Mouse (Mus musculus): ENCODE data around the gene Tdpoz5. TPM values are rescaled to one million over a fixed set of nuclear protein-coding genes. Genes with fewer than 3 reads are reported as not detected.
"Not testable (repeated sequence)": the region's sequence is repeated elsewhere in the genome, so short reads cannot be mapped to it uniquely, and the experiment has no call there.

Gene Tdpoz5
- polyA plus RNA-seq (2015; fragmentation: Nextera tagmentation; extraction: Ambion mirVana): not detected in 2 replicates

DNA sequence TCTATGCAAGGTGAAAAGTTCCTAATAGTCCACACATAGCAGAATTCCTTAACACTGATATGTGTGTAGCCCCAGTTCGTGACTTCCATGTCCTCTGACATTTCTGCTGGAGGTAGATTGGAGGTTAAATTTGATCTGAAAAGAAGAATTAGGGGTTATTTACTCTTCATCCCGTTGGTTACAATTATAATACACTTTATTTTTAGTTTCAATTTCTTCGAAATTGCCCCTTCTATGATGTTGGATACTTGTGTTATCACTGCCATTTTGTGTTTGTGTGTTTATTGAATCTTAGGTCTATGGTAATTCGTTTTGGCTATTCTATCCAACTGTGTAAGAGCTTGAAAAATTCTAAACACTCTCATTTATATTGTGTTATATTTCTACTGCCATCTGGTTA, at the start of gene Tdpoz5:
Gene Tdpoz5, minus strand, starts transcription at position 101 of the 400 bp plus-strand sequence.
- not testable (repeated sequence) for H3K4me1 ChIP-seq; H3K27ac ChIP-seq; H3K9me3 ChIP-seq; H3K4me3 ChIP-seq; H3K27me3 ChIP-seq; ATAC-seq (ENCODE audit: insufficient number of reproducible peaks, low FRiP score, low TSS enrichment, low read depth); H3K4me2 ChIP-seq; H3K36me3 ChIP-seq; H3K9ac ChIP-seq
- 78% methylated on average over 3 of the region's 4 CpGs for WGBS

DNA sequence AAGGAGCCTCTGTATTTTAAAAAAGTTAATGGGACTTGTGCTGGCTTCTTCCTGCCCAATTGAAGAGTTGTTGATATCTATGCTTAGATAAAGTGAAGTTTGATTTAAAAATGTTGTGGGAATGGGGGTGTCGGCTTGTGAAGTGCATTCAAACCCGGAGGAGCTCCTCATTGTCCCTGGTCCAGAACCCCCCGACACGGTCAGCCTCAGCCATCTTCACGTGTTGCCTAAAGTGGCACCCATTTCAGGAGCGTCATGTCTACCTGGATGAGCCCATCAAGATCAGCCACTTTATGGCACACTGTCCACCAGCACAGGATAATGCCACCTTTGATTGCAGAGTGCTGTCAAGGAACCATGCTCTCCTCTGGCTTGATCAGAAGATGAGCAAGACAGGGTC, 7.8 kb upstream of the Tdpoz5 start:
- H3K4me3 ChIP-seq; H3K4me1 ChIP-seq; H3K27me3 ChIP-seq; H3K9me3 ChIP-seq; H3K36me3 ChIP-seq; ATAC-seq (ENCODE audit: insufficient number of reproducible peaks, low FRiP score, low TSS enrichment, low read depth); H3K4me2 ChIP-seq; H3K27ac ChIP-seq; H3K9ac ChIP-seq: not testable (repeated sequence)
- WGBS: 97% methylated on average over 6 of the region's 6 CpGs

DNA sequence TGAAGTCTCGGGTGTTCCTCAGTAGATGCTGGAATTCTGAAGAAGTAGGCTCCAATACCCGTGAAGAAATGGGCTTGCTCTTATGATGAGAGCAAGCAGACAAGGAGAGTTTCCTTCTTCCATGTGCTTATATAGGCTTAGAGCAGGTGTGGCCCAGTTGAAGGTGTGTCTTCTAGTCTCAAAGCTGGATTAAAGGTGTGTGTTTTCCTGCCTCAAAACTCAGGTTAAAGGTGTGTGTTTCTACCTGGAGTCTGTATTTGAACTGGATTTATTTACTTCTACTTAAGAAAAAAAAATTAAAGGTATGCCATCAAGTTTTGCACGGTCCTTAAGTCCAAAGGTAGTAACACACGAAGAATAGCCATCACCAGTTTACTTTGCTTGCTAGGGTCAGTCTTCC, 17.7 kb downstream of the Tdpoz5 start, which contains the start of gene Gm9117:
Gene Gm9117, minus strand, starts transcription at position 101 of the 400 bp plus-strand sequence.
- not testable (repeated sequence) for H3K27ac ChIP-seq; H3K4me3 ChIP-seq; H3K4me1 ChIP-seq; H3K27me3 ChIP-seq; H3K9ac ChIP-seq; H3K9me3 ChIP-seq; ATAC-seq (ENCODE audit: insufficient number of reproducible peaks, low FRiP score, low TSS enrichment, low read depth); H3K4me2 ChIP-seq; H3K36me3 ChIP-seq
- 74% methylated on average over 4 of the region's 4 CpGs for whole genome bisulfite sequencing

DNA sequence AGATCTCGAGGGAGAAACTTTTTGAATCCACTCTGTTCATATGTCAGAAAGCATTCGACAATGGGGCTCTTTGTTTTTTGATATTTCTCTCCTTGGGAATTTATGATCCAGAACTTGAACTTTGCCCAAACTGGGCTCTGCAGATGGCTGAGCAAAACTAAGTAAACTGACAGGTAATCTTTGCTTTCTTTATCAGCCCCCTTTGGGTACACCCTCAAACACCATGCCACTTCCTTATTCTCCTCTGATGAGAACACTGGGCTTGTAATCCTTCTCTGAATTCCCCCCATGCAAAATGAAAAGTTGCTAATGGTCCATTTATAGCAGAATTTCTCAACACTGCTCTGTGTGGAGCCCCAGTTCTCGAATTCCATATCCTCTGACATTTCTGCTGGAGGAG, 22.7 kb downstream of the Tdpoz5 start:
- not testable (repeated sequence) for H3K9me3 ChIP-seq; H3K4me3 ChIP-seq; H3K9ac ChIP-seq; H3K4me2 ChIP-seq; H3K27me3 ChIP-seq; ATAC-seq (ENCODE audit: insufficient number of reproducible peaks, low FRiP score, low TSS enrichment, low read depth); H3K36me3 ChIP-seq; H3K27ac ChIP-seq; H3K4me1 ChIP-seq
- WGBS: no CpG with 5 or more reads among the region's 3 CpGs

Other genes starting within 250 kb of the Tdpoz5 start
- gene Gm5773, start 188.3 kb downstream of the Tdpoz5 start, polyA plus RNA-seq (2015; fragmentation: Nextera tagmentation; extraction: Ambion mirVana): not detected in 2 replicates
- not detected in 2 replicates for gene Tdpoz4, start 164.9 kb downstream of the Tdpoz5 start, polyA plus RNA-seq (2015; fragmentation: Nextera tagmentation; extraction: Ambion mirVana)
- not detected in 2 replicates for gene Tdpoz3, start 135.3 kb downstream of the Tdpoz5 start, polyA plus RNA-seq (2015; fragmentation: Nextera tagmentation; extraction: Ambion mirVana)
- not detected in 2 replicates for gene Gm9117, start 17.8 kb downstream of the Tdpoz5 start, polyA plus RNA-seq (2015; fragmentation: Nextera tagmentation; extraction: Ambion mirVana)
- not detected in 2 replicates for gene Gm9125, start 93.6 kb upstream of the Tdpoz5 start, polyA plus RNA-seq (2015; fragmentation: Nextera tagmentation; extraction: Ambion mirVana)
- not detected in 2 replicates for gene Gm10697, start 111.3 kb upstream of the Tdpoz5 start, polyA plus RNA-seq (2015; fragmentation: Nextera tagmentation; extraction: Ambion mirVana)
- not detected in 2 replicates for gene Gm10696, start 216.9 kb upstream of the Tdpoz5 start, polyA plus RNA-seq (2015; fragmentation: Nextera tagmentation; extraction: Ambion mirVana)
- gene Gm5286, start 235.4 kb upstream of the Tdpoz5 start, polyA plus RNA-seq (2015; fragmentation: Nextera tagmentation; extraction: Ambion mirVana): not detected in 2 replicates